Mouse (Mus musculus) lung, adult 2 months (tissue): ENCODE data around the gene Fh1.

Experiments
- CTCF ChIP-seq: fragments of 200-500 bp; IDR thresholded peaks from 2 replicates; pipeline ENCODE4 v1.5.1; 2011; ENCODE audit warnings: mild to moderate bottlenecking, low read length, control low read depth; ENCODE audit not compliant: insufficient read depth
- POLR2A ChIP-seq: fragments of 200-500 bp; IDR thresholded peaks from 2 replicates; pipeline ENCODE4 v1.6.1; 2011; ENCODE audit warnings: low read depth, mild to moderate bottlenecking, control low read depth, low read length, borderline replicate concordance; ENCODE audit errors: extremely low read depth

- TF ChIP-seq POLR2A (no peak), CTCF (no peak)
Measured at GRCm38 (mm10) chr1:175564321-175564720, 61.1 kb downstream of the Fh1 start.
